Mouse (Mus musculus) liver, embryonic 14.5 days (tissue): ENCODE measurements at regions not wholly inside any gene's neighbourhood (a gene's known extent, or its start where the extent isn't known, plus 50 kb on each side); places are given as distances from the start of the nearest gene placed in this dataset.

Experiments used
- ATAC-seq: fragments of 200-750 bp; cut with Nextera tagmentation; 2 replicates; pipeline ENCODE4 v1.8.0; 2017; ENCODE audit warnings: moderate number of reproducible peaks, mild to moderate bottlenecking, moderate library complexity; ENCODE audit not compliant: insufficient read depth
- DNase-seq, 3 experiments: peaks; one replicate each; pipeline ENCODE4 v3.0.0-alpha.2; 2012 to 2013; ENCODE audit warnings: low read depth in 3 of 3, low spot score in 3 of 3
- H3K27ac ChIP-seq: fragments of 300-500 bp; sonication (generic); 2 replicates; pipeline ENCODE4 v1.5.1; 2014; ENCODE audit warnings: moderate library complexity, mild to moderate bottlenecking, control low read depth, inconsistent platforms
- H3K27me3 ChIP-seq: fragments of 300-500 bp; sonication (generic); 2 replicates; pipeline ENCODE4 v1.6.1; 2014; ENCODE audit warnings: mild to moderate bottlenecking, low read length, moderate library complexity; ENCODE audit not compliant: control insufficient read depth, insufficient read depth
- H3K36me3 ChIP-seq: fragments of 300-500 bp; sonication (generic); replicated peaks from 2 replicates; pipeline ENCODE4 v1.6.1; 2014; ENCODE audit warnings: low read depth; ENCODE audit not compliant: control insufficient read depth, insufficient read depth
- H3K4me1 ChIP-seq, 2 experiments: fragments of 200-500 bp in 1 of 2; fragments of 300-500 bp in 1 of 2; sonication (generic) in 1 of 2; replicated peaks; 2 replicates each; pipeline ENCODE4 v1.6.1; 2012 to 2014; ENCODE audit warnings: antibody characterized with exemption in 1 of 2, inconsistent platforms in 1 of 2, low read length in 1 of 2; ENCODE audit not compliant: control insufficient read depth in 2 of 2, insufficient read depth in 2 of 2
- H3K4me2 ChIP-seq: fragments of 300-500 bp; sonication (generic); 2 replicates; pipeline ENCODE4 v1.6.1; 2014; ENCODE audit warnings: low read depth, mild to moderate bottlenecking, control low read depth, moderate library complexity
- H3K4me3 ChIP-seq, 2 experiments: fragments of 200-500 bp in 1 of 2; fragments of 300-500 bp in 1 of 2; sonication (generic) in 1 of 2; 2 replicates each; pipeline ENCODE4 v1.5.1; 2012 to 2014; ENCODE audit warnings: low read depth in 2 of 2, low read length in 2 of 2, mild to moderate bottlenecking in 2 of 2, control low read depth in 1 of 2, inconsistent platforms in 1 of 2, moderate library complexity in 1 of 2; ENCODE audit not compliant: insufficient read depth in 1 of 2
- H3K9ac ChIP-seq: fragments of 300-500 bp; sonication (generic); replicated peaks from 2 replicates; pipeline ENCODE4 v1.6.1; 2014; ENCODE audit warnings: mild to moderate bottlenecking, control low read depth, moderate library complexity
- H3K9me3 ChIP-seq: fragments of 300-500 bp; sonication (generic); 2 replicates; pipeline ENCODE4 v1.6.1; 2016; ENCODE audit warnings: low read length, mixed read lengths; ENCODE audit not compliant: control insufficient read depth
- CTCF ChIP-seq: IDR thresholded peaks from 2 replicates; pipeline ENCODE4 v1.5.1; 2016; ENCODE audit warnings: antibody characterized with exemption, low read depth, control low read depth
- EP300 ChIP-seq: IDR thresholded peaks from 2 replicates; pipeline ENCODE4 v1.6.1; 2016; ENCODE audit warnings: antibody characterized with exemption, low read depth
- WGBS: fragments of 180-500 bp; shearing (Covaris S2); extraction: QIAGEN DNeasy Blood & Tissue Kit; methylation state at CpG from one replicate; pipeline ENCODE4 v1.1.7; 2014; ENCODE audit not compliant: insufficient replicate concordance; 5-methylcytosine and 5-hydroxymethylcytosine counted together

GRCm38 (mm10) chr9:60950161-60950560, 155.8 kb downstream of the Uaca start:
- WGBS, result 76% methylated on average over 5 of the region's 5 CpGs
- DNase-seq, result no peak

DNA sequence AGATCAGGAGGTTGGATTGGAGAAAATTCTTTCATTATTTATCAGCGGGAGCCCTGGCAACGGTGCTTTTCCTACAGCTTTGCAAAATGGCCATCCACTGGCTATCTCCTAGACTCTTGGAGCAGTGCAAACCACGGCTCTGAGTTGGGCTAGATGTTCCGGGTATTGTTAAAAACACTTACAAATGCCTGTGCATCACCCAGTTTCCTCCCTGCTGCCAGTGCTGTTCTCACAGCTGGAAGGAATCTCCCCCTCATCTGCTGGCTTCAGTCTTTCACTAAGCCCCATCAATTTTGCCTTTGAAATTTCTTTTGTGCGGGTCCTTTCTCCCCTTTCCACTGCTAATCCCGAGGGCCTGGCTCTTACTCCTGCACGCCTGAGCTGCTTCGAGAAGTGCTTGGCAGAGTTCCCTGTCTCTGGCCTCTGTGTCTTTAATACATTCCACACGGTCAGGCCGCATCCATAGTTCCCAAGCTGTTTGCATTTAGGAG, 156.8 kb downstream of the Uaca start:
- DNase-seq (no peak), ATAC-seq (no peak)
- no peaks in the 10 kb centered on the region for H3K4me1 ChIP-seq
- no peak overlapping the region for H3K9ac ChIP-seq
- no peak overlapping the region for H3K4me3 ChIP-seq
- TF ChIP-seq EP300, result no peak
- no peak for TF ChIP-seq CTCF
- no peaks in the 10 kb centered on the region for H3K27me3 ChIP-seq
- no peaks in the 10 kb centered on the region for H3K9me3 ChIP-seq
- 48% methylated on average over 10 of the region's 10 CpGs for WGBS
- no peak overlapping the region for H3K4me2 ChIP-seq
- no peaks in the 10 kb centered on the region for H3K36me3 ChIP-seq
- no peak overlapping the region for H3K27ac ChIP-seq

More at GRCm38 (mm10) chr9:60950161-60950560, 155.8 kb downstream of the Uaca start:
- no peak for ATAC-seq
- no peak overlapping the region for H3K9ac ChIP-seq
- no peaks in the 10 kb centered on the region for H3K36me3 ChIP-seq
- H3K27ac ChIP-seq, result no peak overlapping the region
- no peaks in the 10 kb centered on the region for H3K9me3 ChIP-seq
- no peaks in the 10 kb centered on the region for H3K4me1 ChIP-seq
- no peak overlapping the region for H3K4me2 ChIP-seq
- H3K4me3 ChIP-seq, result no peak overlapping the region
- H3K27me3 ChIP-seq, result no peaks in the 10 kb centered on the region
- TF ChIP-seq EP300, result no peak
- TF ChIP-seq CTCF, result no peak

GRCm38 (mm10) chr9:60957438-60957837, 163.1 kb downstream of the Uaca start:
- WGBS, result 64% methylated on average over 5 of the region's 5 CpGs
- Histone ChIP-seq H3K4me2 (no peak overlapping the region), H3K4me1 (no peaks in the 10 kb centered on the region), H3K9ac (no peak overlapping the region), H3K36me3 (no peaks in the 10 kb centered on the region), H3K9me3 (no peaks in the 10 kb centered on the region), H3K27ac (no peak overlapping the region), H3K4me3 (no peak overlapping the region), H3K27me3 (no peaks in the 10 kb centered on the region)
- DNase-seq, result no peak
- no peak for TF ChIP-seq EP300
- TF ChIP-seq CTCF, result no peak
- ATAC-seq, result no peak

GRCm38 (mm10) chr9:60959537-60959936, 165.2 kb downstream of the Uaca start:
- Histone ChIP-seq H3K9ac (no peak overlapping the region), H3K4me1 (no peaks in the 10 kb centered on the region), H3K9me3 (no peaks in the 10 kb centered on the region), H3K27ac (no peak overlapping the region), H3K27me3 (no peaks in the 10 kb centered on the region), H3K36me3 (no peaks in the 10 kb centered on the region), H3K4me2 (no peak overlapping the region), H3K4me3 (no peak overlapping the region)
- ATAC-seq (no peak), DNase-seq (no peak)
- TF ChIP-seq CTCF, result no peak
- 66% methylated on average over 6 of the region's 6 CpGs for WGBS

DNA sequence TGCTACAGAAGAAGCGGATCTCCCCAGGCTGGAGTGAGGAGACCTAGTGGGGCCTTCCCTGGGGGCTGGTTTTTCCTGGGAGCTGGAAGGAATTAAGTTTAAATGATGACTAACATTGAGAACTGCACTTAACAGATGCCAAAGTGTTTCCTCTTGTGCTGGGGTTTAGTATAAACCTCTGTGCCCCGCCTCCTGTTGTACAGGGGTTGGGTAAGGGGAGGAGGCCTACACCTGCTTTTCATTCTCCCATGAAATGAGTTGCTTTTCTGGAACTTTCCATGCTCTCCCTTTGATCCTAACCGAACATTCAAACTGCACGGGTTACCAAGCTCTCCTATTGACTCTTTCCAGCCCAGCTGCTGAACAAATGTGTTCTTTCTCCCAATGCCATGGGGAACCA, 167.7 kb downstream of the Uaca start:
- Histone ChIP-seq H3K4me1 (no peaks in the 10 kb centered on the region), H3K36me3 (no peaks in the 10 kb centered on the region), H3K27me3 (no peaks in the 10 kb centered on the region), H3K4me2 (no peak overlapping the region), H3K27ac (no peak overlapping the region), H3K9ac (no peak overlapping the region), H3K4me3 (no peak overlapping the region), H3K9me3 (no peaks in the 10 kb centered on the region)
- WGBS, result 66% methylated on average over 4 of the region's 4 CpGs
- DNase-seq (no peak), ATAC-seq (no peak)
- TF ChIP-seq EP300, result no peak
- TF ChIP-seq CTCF, result no peak
